18 mouse cellular contexts compared by ENCODE assay signal in the genomic region with DNA sequence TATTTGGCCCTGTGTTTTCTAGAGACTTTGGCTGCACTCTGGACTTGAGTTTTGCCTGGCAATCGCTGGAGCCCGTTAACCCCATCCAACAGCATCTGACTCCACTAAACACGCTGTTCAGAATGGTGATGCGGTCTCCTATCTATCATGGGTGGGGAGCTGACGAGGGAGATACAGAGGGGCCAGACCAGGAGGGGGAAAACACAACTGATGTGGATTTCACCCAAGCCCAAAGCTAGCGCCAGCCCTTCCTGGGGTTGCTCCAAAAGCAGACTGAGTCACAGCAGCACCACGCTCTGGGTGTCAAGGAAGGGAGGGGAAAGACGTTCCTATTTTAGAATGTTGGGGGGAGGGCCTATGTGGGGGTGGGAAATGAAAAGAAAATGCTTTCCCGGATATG.
DNase-seq lines count a peak whose midpoint lies in the region; ATAC-seq lines count a peak whose summit lies in the region.
"Had no signal": no experiment of that assay in that cellular context is flagged by ENCODE, and none has a peak within 500 bp of the region (broad histone marks: within the 10 kb centered on the region; RNA-seq: fewer than 3 reads in every experiment).

No protein-coding gene starts in this region.

- H3K36me3 ChIP-seq in forebrain, embryonic 10.5 days (replicated peaks), result 0 out of 2 replicates have a peak, but pooled peaks cover 3% of the 10 kb centered on the region
- H3K36me3 ChIP-seq in forebrain, embryonic 11.5 days (ENCODE audit: control insufficient read depth, insufficient read depth, low read length), result no peaks in the 10 kb centered on the region
- H3K36me3 ChIP-seq in kidney, embryonic 14.5 days (ENCODE audit: control insufficient read depth, insufficient read depth, low read length), result no peaks in the 10 kb centered on the region
- H3K36me3 ChIP-seq: embryonic facial prominence, embryonic 13.5 days; hindbrain, embryonic 12.5 days; limb, embryonic 15.5 days; midbrain, embryonic 15.5 days had no signal

- intact Hi-C loops in gastrocnemius, postnatal 36 days (cut with DNase I), result no loop called here

- no peak for DNase-seq in forebrain, embryonic 10.5 days (ENCODE audit: extremely low spot score, low spot score)
- no peak for DNase-seq in forebrain, embryonic 11.5 days (ENCODE audit: low spot score)
- DNase-seq in kidney, postnatal 10 days, result peak; percentile 18
- peak; percentile 16 for DNase-seq in urinary bladder, postnatal 14 days (ENCODE audit: low spot score)
- DNase-seq in urinary bladder, postnatal 25 days (ENCODE audit: low spot score), result no peak
- no peak for DNase-seq in gastrocnemius, postnatal 36 days
- DNase-seq in adrenal gland, postnatal 4 days (ENCODE audit: low spot score in 2 of 2), result no peak
- DNase-seq: cerebellum, adult 9-11 months; gastrocnemius, postnatal 25 days; kidney, adult 9 months; lung, postnatal 14 days; right cerebral cortex, postnatal 14 days had no signal

- peaks cover 100% of the 10 kb centered on the region for H3K27me3 ChIP-seq in forebrain, embryonic 10.5 days (ENCODE audit: poor library complexity, severe bottlenecking)
- peaks cover 23% of the 10 kb centered on the region for H3K27me3 ChIP-seq in forebrain, embryonic 11.5 days (ENCODE audit: control insufficient read depth, insufficient read depth, low read length)
- peaks cover 11% of the 10 kb centered on the region for H3K27me3 ChIP-seq in kidney, embryonic 14.5 days (ENCODE audit: control insufficient read depth, insufficient read depth, low read length)
- H3K27me3 ChIP-seq: CH12.LX had no signal

- WGBS in forebrain, embryonic 10.5 days, result 45% methylated on average over 9 of the region's 9 CpGs
- WGBS in forebrain, embryonic 11.5 days, result 47% methylated on average over 9 of the region's 9 CpGs
- 39% methylated on average over 9 of the region's 9 CpGs for WGBS in kidney, embryonic 14.5 days

- no peak for ATAC-seq in forebrain, embryonic 11.5 days (replicated peaks; ENCODE audit: low FRiP score)
- ATAC-seq in kidney, embryonic 14.5 days (ENCODE audit: low FRiP score, low TSS enrichment), result no peak
- ATAC-seq: midbrain, embryonic 15.5 days had no signal

- 0 out of 2 replicates have a peak overlapping the region, but pooled peaks have one; percentile 76 for H3K27ac ChIP-seq in forebrain, embryonic 10.5 days
- no peak overlapping the region for H3K27ac ChIP-seq in forebrain, embryonic 11.5 days (ENCODE audit: low read depth, low read length)
- no peak overlapping the region for H3K27ac ChIP-seq in kidney, embryonic 14.5 days (ENCODE audit: low read depth, low read length)
- H3K27ac ChIP-seq: embryonic facial prominence, embryonic 13.5 days; hindbrain, embryonic 12.5 days; limb, embryonic 15.5 days; midbrain, embryonic 15.5 days had no signal

- H3K4me1 ChIP-seq in forebrain, embryonic 10.5 days, result peaks cover 100% of the 10 kb centered on the region
- peaks cover 39% of the 10 kb centered on the region for H3K4me1 ChIP-seq in forebrain, embryonic 11.5 days (replicated peaks; ENCODE audit: control insufficient read depth, insufficient read depth, low read length)
- peaks cover 73% of the 10 kb centered on the region for H3K4me1 ChIP-seq in kidney, embryonic 14.5 days (ENCODE audit: control insufficient read depth, insufficient read depth, low read length)

- no peak overlapping the region for H3K9ac ChIP-seq in forebrain, embryonic 11.5 days (ENCODE audit: low read length)
- H3K9ac ChIP-seq in kidney, embryonic 14.5 days (ENCODE audit: low read depth, low read length), result no peak overlapping the region
- H3K9ac ChIP-seq: embryonic facial prominence, embryonic 13.5 days; limb, embryonic 15.5 days; midbrain, embryonic 15.5 days had no signal

- no peaks in the 10 kb centered on the region for H3K9me3 ChIP-seq in forebrain, embryonic 10.5 days
- no peaks in the 10 kb centered on the region for H3K9me3 ChIP-seq in forebrain, embryonic 11.5 days (ENCODE audit: control insufficient read depth, low read length)
- no peaks in the 10 kb centered on the region for H3K9me3 ChIP-seq in kidney, embryonic 14.5 days (ENCODE audit: control insufficient read depth, low read length)
- H3K9me3 ChIP-seq: embryonic facial prominence, embryonic 13.5 days; hindbrain, embryonic 12.5 days; limb, embryonic 15.5 days; midbrain, embryonic 15.5 days had no signal

- H3K4me3 ChIP-seq in forebrain, embryonic 10.5 days, result no peak overlapping the region
- no peak overlapping the region for H3K4me3 ChIP-seq in forebrain, embryonic 11.5 days (ENCODE audit: low read depth, low read length)
- H3K4me3 ChIP-seq in kidney, embryonic 14.5 days (ENCODE audit: low read length), result no peak overlapping the region
- H3K4me3 ChIP-seq: embryonic facial prominence, embryonic 13.5 days; hindbrain, embryonic 12.5 days; limb, embryonic 15.5 days; midbrain, embryonic 15.5 days had no signal

- H3K4me2 ChIP-seq in forebrain, embryonic 11.5 days (ENCODE audit: low read depth, low read length, severe bottlenecking), result no peak overlapping the region
- no peak overlapping the region for H3K4me2 ChIP-seq in kidney, embryonic 14.5 days (replicated peaks; ENCODE audit: low read depth, low read length)
- H3K4me2 ChIP-seq: limb, embryonic 15.5 days had no signal

Comparison
In these comparisons a context has a peak if more than half of its experiments do, and no peak if none do; other contexts are left out.
1. DNase-seq: peak in kidney, postnatal 10 days (single experiment) and urinary bladder, postnatal 14 days (single experiment); none in forebrain, embryonic 10.5 days (single experiment), forebrain, embryonic 11.5 days (single experiment), urinary bladder, postnatal 25 days (single experiment), gastrocnemius, postnatal 36 days (0 of 2) and adrenal gland, postnatal 4 days (0 of 2).